ENCODE assay signal across 12 mouse cellular contexts in genomic region chr1:153037353-153038345, GRCm38 (mm10).
A peak's percentile ranks its signal among the peaks of the same experiment; 100 is the strongest.
DNase-seq lines count a peak whose midpoint lies in the region; ATAC-seq and TF ChIP-seq lines count a peak whose summit lies in the region.
"Had no signal": no experiment of that assay in that cellular context is flagged by ENCODE, and none has a peak within 500 bp of the region (broad histone marks: within the 10 kb centered on the region; RNA-seq: fewer than 3 reads in every experiment).

No protein-coding gene starts in this region.

- WGBS in hindbrain, embryonic 12.5 days: 61% methylated on average over 10 of the region's 10 CpGs
- 53% methylated on average over 10 of the region's 10 CpGs for WGBS in midbrain, embryonic 14.5 days

- no peak overlapping the region for H3K4me2 ChIP-seq in hindbrain, embryonic 12.5 days (replicated peaks)
- no peak overlapping the region for H3K4me2 ChIP-seq in midbrain, embryonic 14.5 days (ENCODE audit: low read length)

- no peak overlapping the region for H3K27ac ChIP-seq in left cerebral cortex, adult 2 months
- peak overlapping the region; percentile 66 for H3K27ac ChIP-seq in hindbrain, embryonic 12.5 days
- peak overlapping the region; percentile 15 for H3K27ac ChIP-seq in midbrain, embryonic 14.5 days (replicated peaks; ENCODE audit: low read depth, low read length)

- H3K4me1 ChIP-seq in hindbrain, embryonic 12.5 days: peaks cover 53% of the 10 kb centered on the region
- H3K4me1 ChIP-seq in midbrain, embryonic 14.5 days (ENCODE audit: control insufficient read depth, insufficient read depth, low read length): peaks cover 26% of the 10 kb centered on the region

- ATAC-seq in hindbrain, embryonic 12.5 days (ENCODE audit: low FRiP score): peak; percentile 71
- ATAC-seq in midbrain, embryonic 14.5 days (ENCODE audit: low FRiP score, low TSS enrichment): peak; percentile 67
- ATAC-seq in megakaryocyte-erythroid progenitor cell, adult 5-6 weeks (replicated peaks; ENCODE audit: low FRiP score, low TSS enrichment, poor library complexity, severe bottlenecking): no peak

- DNase-seq in left cerebral cortex, postnatal 14 days (ENCODE audit: low spot score in 2 of 2): peak; percentile 31 to 69
- DNase-seq in left cerebral cortex, adult 2 months (ENCODE audit: extremely low spot score in 1 of 2, low spot score in 2 of 2): no peak
- DNase-seq in T-cell, adult 2 months (ENCODE audit: low spot score): peak; percentile 13
- peak; percentile 59 for DNase-seq in midbrain, embryonic 14.5 days
- no peak for DNase-seq in adrenal gland, adult (ENCODE audit: inconsistent age in 2 of 2, low spot score in 1 of 2)
- DNase-seq in urinary bladder, adult 18-20 months (ENCODE audit: low spot score in 2 of 2): no peak
- DNase-seq: adrenal gland, postnatal 36 days; embryo, embryonic 11 days; heart, postnatal 14 days; thymus, adult 2 months had no signal

- no peak; the same call in 1 of the 2 replicates for TF ChIP-seq CTCF in left cerebral cortex, adult 2 months (IDR thresholded peaks at IDR 0.05)

- no peak overlapping the region for H3K9ac ChIP-seq in hindbrain, embryonic 12.5 days
- H3K9ac ChIP-seq in midbrain, embryonic 14.5 days (replicated peaks; ENCODE audit: low read length): no peak overlapping the region

- H3K9me3 ChIP-seq in hindbrain, embryonic 12.5 days (replicated peaks): no peaks in the 10 kb centered on the region
- H3K9me3 ChIP-seq in midbrain, embryonic 14.5 days (ENCODE audit: control insufficient read depth, low read length): no peaks in the 10 kb centered on the region

- H3K36me3 ChIP-seq in hindbrain, embryonic 12.5 days: no peaks in the 10 kb centered on the region
- no peaks in the 10 kb centered on the region for H3K36me3 ChIP-seq in midbrain, embryonic 14.5 days (ENCODE audit: control insufficient read depth, insufficient read depth, low read length)

- intact Hi-C loops in left cerebral cortex, postnatal 14 days (cut with DNase I): loop anchor here (5.0 kb wide), 2 partner anchors 80 to 135 kb away; partner anchors contain the start of gene Smg7
- intact Hi-C loops in left cerebral cortex, adult 2 months (cut with DNase I): loop anchor here (2.0 kb wide), 1 partner anchor 135 kb away; the partner anchor contains the start of gene Smg7

- H3K4me3 ChIP-seq in left cerebral cortex, adult 2 months: no peak overlapping the region
- H3K4me3 ChIP-seq in hindbrain, embryonic 12.5 days: no peak overlapping the region
- no peak overlapping the region for H3K4me3 ChIP-seq in midbrain, embryonic 14.5 days (replicated peaks; ENCODE audit: low read depth, low read length)

- H3K27me3 ChIP-seq in hindbrain, embryonic 12.5 days: no peaks in the 10 kb centered on the region
- H3K27me3 ChIP-seq in midbrain, embryonic 14.5 days (ENCODE audit: control insufficient read depth, insufficient read depth, low read length): peaks cover 5% of the 10 kb centered on the region; the same call in 1 of the 2 replicates

Comparison
In these comparisons a context has a peak if more than half of its experiments do, and no peak if none do; other contexts are left out.
1. DNase-seq: peak in left cerebral cortex, postnatal 14 days (2 of 2), T-cell, adult 2 months (single experiment) and midbrain, embryonic 14.5 days (single experiment); none in left cerebral cortex, adult 2 months (0 of 2), adrenal gland, adult (0 of 2) and urinary bladder, adult 18-20 months (0 of 2).